Mouse (Mus musculus) G1E (cell line): ENCODE data around the gene Myo6.

Source experiments
- CTCF ChIP-seq: IDR thresholded peaks from 2 replicates; pipeline ENCODE4 v1.5.1; 2012; ENCODE audit warnings: low read depth, low read length, inconsistent platforms, mixed read lengths
- GATA1 ChIP-seq: IDR thresholded peaks from 2 replicates; pipeline ENCODE4 v1.6.1; 2012; ENCODE audit warnings: borderline replicate concordance, low read length, inconsistent platforms, mixed read lengths
- POLR2AphosphoS5 ChIP-seq: IDR thresholded peaks from 2 replicates; pipeline ENCODE4 v1.6.1; 2012; ENCODE audit warnings: low read depth, low read length, inconsistent platforms; ENCODE audit not compliant: insufficient replicate concordance

DNA sequence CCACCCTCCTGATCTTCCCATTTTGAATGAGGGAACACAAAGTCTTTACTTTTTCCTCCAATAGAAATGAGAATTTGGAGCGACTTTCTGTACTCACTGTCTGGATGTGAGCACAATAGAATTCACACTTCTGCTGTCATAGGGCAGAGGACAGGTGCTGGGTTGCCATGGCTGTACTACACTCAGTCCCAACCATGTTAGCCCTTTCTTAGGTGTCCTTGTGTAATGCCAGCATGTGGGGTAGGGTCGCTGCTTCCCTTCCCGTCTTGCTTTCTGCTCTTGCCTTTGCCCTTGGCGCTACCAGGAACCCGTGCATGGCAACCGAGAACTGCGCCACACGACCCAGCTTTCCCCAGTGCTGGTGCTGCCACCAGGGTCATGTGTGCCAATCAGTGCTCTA is 21.9 kb downstream of the Myo6 start:
- no peak for TF ChIP-seq CTCF
- no peak for TF ChIP-seq POLR2AphosphoS5
- no peak for TF ChIP-seq GATA1
